Mouse (Mus musculus) E14TG2a.4 (cell line): Measurements from ENCODE around the gene Fbxw25.

Experiments used
- CTCF ChIP-seq: conservative IDR thresholded peaks from 2 replicates; pipeline ENCODE4 v1.5.1; 2014; ENCODE audit warnings: low read length
- NANOG ChIP-seq: IDR thresholded peaks from 2 replicates; pipeline ENCODE4 v1.6.1; 2014; ENCODE audit warnings: borderline replicate concordance, low read length, mixed read lengths

GRCm38 (mm10) chr9:109685299-109685698 is 20.8 kb upstream of the Fbxw25 start:
- TF ChIP-seq CTCF (peak; percentile 85), NANOG (no peak)
